Mouse (Mus musculus): ENCODE results near the gene Itpr1. TPM values are rescaled to one million over a fixed set of nuclear protein-coding genes. Genes with fewer than 3 reads are reported as not detected.

Gene Itpr1
- polyA plus RNA-seq, 2 experiments: 10.7 to 17.1 TPM

- WGBS: 73% methylated on average over 8 of the region's 8 CpGs
Measured at GRCm38 (mm10) chr6:108393131-108393530, 180.2 kb downstream of the Itpr1 start.

GRCm38 (mm10) chr6:108397956-108398355 is 185.1 kb downstream of the Itpr1 start:
- no peak for ATAC-seq (ENCODE audit: low FRiP score, low read depth)
- no peak for TF ChIP-seq POLR2A (IDR thresholded peaks at IDR 0.05; ENCODE audit: borderline replicate concordance, extremely low read depth, insufficient read depth, insufficient read length)
- Histone ChIP-seq H3K9me3 (ENCODE audit: control insufficient read depth, low read length) (no peaks in the 10 kb centered on the region), H3K27ac (replicated peaks; ENCODE audit: low read depth, low read length) (no peak overlapping the region), H3K27me3 (ENCODE audit: control insufficient read depth, insufficient read depth, low read length) (no peaks in the 10 kb centered on the region), H3K4me3 (replicated peaks; ENCODE audit: low read length) (no peak overlapping the region), H3K9ac (ENCODE audit: low read depth, low read length, severe bottlenecking) (no peak overlapping the region), H3K36me3 (ENCODE audit: control insufficient read depth, insufficient read depth, low read length) (peaks cover 39% of the 10 kb centered on the region), H3K4me1 (ENCODE audit: control insufficient read depth, insufficient read depth, low read length) (no peaks in the 10 kb centered on the region), H3K4me2 (replicated peaks; ENCODE audit: low read depth, low read length, severe bottlenecking) (no peak overlapping the region)
- no peak for DNase-seq (ENCODE audit: low spot score)
- 93% methylated on average over 3 of the region's 3 CpGs for WGBS

More at GRCm38 (mm10) chr6:108393131-108393530, 180.2 kb downstream of the Itpr1 start:
- H3K36me3 ChIP-seq (ENCODE audit: control insufficient read depth, insufficient read depth, low read length): peaks cover 28% of the 10 kb centered on the region; the same call in 1 of the 2 replicates
- DNase-seq (ENCODE audit: low spot score) (no peak), ATAC-seq (ENCODE audit: low FRiP score, low read depth) (no peak)
- no peak overlapping the region for H3K4me3 ChIP-seq (replicated peaks; ENCODE audit: low read length)
- no peak for TF ChIP-seq POLR2A (IDR thresholded peaks at IDR 0.05; ENCODE audit: borderline replicate concordance, extremely low read depth, insufficient read depth, insufficient read length)
- H3K9ac ChIP-seq (ENCODE audit: low read depth, low read length, severe bottlenecking): no peak overlapping the region
- no peak overlapping the region for H3K4me2 ChIP-seq (replicated peaks; ENCODE audit: low read depth, low read length, severe bottlenecking)
- H3K9me3 ChIP-seq (ENCODE audit: control insufficient read depth, low read length): no peaks in the 10 kb centered on the region
- H3K27ac ChIP-seq (replicated peaks; ENCODE audit: low read depth, low read length): no peak overlapping the region
- H3K4me1 ChIP-seq (ENCODE audit: control insufficient read depth, insufficient read depth, low read length): no peaks in the 10 kb centered on the region
- no peaks in the 10 kb centered on the region for H3K27me3 ChIP-seq (ENCODE audit: control insufficient read depth, insufficient read depth, low read length)

DNA sequence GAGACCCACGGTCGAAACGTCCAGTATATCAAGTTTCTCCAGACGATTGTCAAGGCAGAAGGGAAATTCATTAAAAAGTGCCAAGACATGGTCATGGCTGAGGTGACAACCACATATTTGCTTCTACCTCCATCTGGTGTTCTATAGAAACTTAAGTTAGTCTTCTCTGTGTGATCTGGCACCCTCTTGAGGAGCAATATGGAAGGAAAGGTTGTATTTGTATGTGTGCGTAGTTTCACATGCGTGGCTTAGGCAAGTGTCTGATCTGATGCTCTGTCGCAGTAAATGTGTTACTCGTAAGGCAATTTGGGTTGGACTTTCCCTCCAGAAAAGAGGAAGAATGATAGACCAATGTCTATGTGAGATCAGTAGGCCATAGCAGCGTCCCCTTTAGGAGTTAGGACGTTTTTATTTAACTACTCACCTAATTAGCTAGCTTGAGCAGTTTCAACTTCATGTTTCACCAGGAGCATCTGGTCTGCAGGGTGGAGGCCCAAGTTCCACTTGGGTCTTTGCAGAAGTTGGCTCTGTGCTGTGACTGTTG is 188.6 kb downstream of the Itpr1 start:
- no peaks in the 10 kb centered on the region for H3K27me3 ChIP-seq (ENCODE audit: control insufficient read depth, insufficient read depth, low read length)
- no peaks in the 10 kb centered on the region for H3K9me3 ChIP-seq (ENCODE audit: control insufficient read depth, low read length)
- no peak overlapping the region for H3K4me3 ChIP-seq (replicated peaks; ENCODE audit: low read length)
- no peaks in the 10 kb centered on the region for H3K4me1 ChIP-seq (ENCODE audit: control insufficient read depth, insufficient read depth, low read length)
- H3K4me2 ChIP-seq (replicated peaks; ENCODE audit: low read depth, low read length, severe bottlenecking): no peak overlapping the region
- ATAC-seq (ENCODE audit: low FRiP score, low read depth): no peak
- WGBS: 86% methylated on average over 10 of the region's 10 CpGs
- no peak for TF ChIP-seq POLR2A (IDR thresholded peaks at IDR 0.05; ENCODE audit: borderline replicate concordance, extremely low read depth, insufficient read depth, insufficient read length)
- peaks cover 47% of the 10 kb centered on the region for H3K36me3 ChIP-seq (ENCODE audit: control insufficient read depth, insufficient read depth, low read length)
- DNase-seq (ENCODE audit: low spot score): no peak
- no peak overlapping the region for H3K27ac ChIP-seq (replicated peaks; ENCODE audit: low read depth, low read length)
- H3K9ac ChIP-seq (ENCODE audit: low read depth, low read length, severe bottlenecking): no peak overlapping the region

DNA sequence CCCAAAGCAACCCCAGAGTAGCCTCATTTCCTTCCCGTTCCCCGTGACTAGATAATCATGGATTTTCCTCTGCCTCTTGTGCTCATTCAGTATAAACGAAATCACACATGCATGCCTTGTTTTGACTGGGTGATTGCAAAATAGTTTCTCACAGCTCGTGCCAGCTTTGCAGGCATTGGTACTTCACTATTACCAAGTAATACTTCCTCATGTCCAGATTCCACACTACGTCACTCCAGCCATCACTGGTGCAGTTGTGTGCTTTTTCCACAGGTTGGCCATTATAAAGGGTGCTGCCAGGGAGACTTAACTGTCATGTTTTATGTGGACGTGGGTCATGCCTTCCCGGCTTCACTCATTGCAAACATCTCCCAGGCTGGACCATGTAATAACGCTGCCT is 191.8 kb downstream of the Itpr1 start:
- peaks cover 32% of the 10 kb centered on the region for H3K36me3 ChIP-seq (ENCODE audit: control insufficient read depth, insufficient read depth, low read length)
- WGBS: 91% methylated on average over 8 of the region's 8 CpGs

DNA sequence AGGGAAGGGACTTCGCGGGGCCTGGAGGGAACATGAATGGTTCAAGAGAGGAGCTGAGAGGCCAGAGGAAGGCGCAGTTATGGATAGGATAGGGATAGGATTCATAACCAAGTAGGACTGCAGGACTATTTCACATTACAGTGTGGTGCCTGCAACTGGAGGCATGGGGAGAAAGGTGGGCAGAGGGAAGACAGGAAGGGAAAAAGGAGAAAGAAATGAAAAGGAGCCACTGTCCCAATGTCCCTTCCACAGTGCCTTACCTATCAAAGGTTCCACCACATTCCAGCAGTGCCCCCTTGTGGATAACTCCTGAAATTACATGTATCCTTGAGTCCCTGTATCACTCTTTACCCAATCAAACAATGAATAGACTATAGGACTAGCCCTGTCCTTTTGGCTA is 195.2 kb downstream of the Itpr1 start:
- no peak overlapping the region for H3K27ac ChIP-seq (replicated peaks; ENCODE audit: low read depth, low read length)
- no peak overlapping the region for H3K4me3 ChIP-seq (replicated peaks; ENCODE audit: low read length)
- H3K9ac ChIP-seq (ENCODE audit: low read depth, low read length, severe bottlenecking): no peak overlapping the region
- DNase-seq (ENCODE audit: low spot score) (peak; percentile 90), ATAC-seq (ENCODE audit: low FRiP score, low read depth) (peak; percentile 66; the same call in 1 of the 2 replicates)
- TF ChIP-seq POLR2A (IDR thresholded peaks at IDR 0.05; ENCODE audit: borderline replicate concordance, extremely low read depth, insufficient read depth, insufficient read length): no peak
- H3K27me3 ChIP-seq (ENCODE audit: control insufficient read depth, insufficient read depth, low read length): no peaks in the 10 kb centered on the region
- peaks cover 22% of the 10 kb centered on the region for H3K36me3 ChIP-seq (ENCODE audit: control insufficient read depth, insufficient read depth, low read length)
- H3K4me1 ChIP-seq (ENCODE audit: control insufficient read depth, insufficient read depth, low read length): no peaks in the 10 kb centered on the region
- 93% methylated on average over 3 of the region's 3 CpGs for WGBS
- no peaks in the 10 kb centered on the region for H3K9me3 ChIP-seq (ENCODE audit: control insufficient read depth, low read length)
- no peak overlapping the region for H3K4me2 ChIP-seq (replicated peaks; ENCODE audit: low read depth, low read length, severe bottlenecking)

More for the DNA sequence above, 191.8 kb downstream of the Itpr1 start:
- Histone ChIP-seq H3K27me3 (ENCODE audit: control insufficient read depth, insufficient read depth, low read length) (no peaks in the 10 kb centered on the region), H3K9ac (ENCODE audit: low read depth, low read length, severe bottlenecking) (no peak overlapping the region), H3K9me3 (ENCODE audit: control insufficient read depth, low read length) (no peaks in the 10 kb centered on the region), H3K4me2 (replicated peaks; ENCODE audit: low read depth, low read length, severe bottlenecking) (no peak overlapping the region), H3K4me3 (replicated peaks; ENCODE audit: low read length) (no peak overlapping the region), H3K27ac (replicated peaks; ENCODE audit: low read depth, low read length) (no peak overlapping the region), H3K4me1 (ENCODE audit: control insufficient read depth, insufficient read depth, low read length) (no peaks in the 10 kb centered on the region)
- no peak for TF ChIP-seq POLR2A (IDR thresholded peaks at IDR 0.05; ENCODE audit: borderline replicate concordance, extremely low read depth, insufficient read depth, insufficient read length)
- ATAC-seq (ENCODE audit: low FRiP score, low read depth) (no peak), DNase-seq (ENCODE audit: low spot score) (no peak)
